Mouse (Mus musculus) forebrain, embryonic 13.5 days (tissue): ENCODE measurements around the gene Sox15. TPM values are rescaled to one million over a fixed set of nuclear protein-coding genes. Genes with fewer than 3 reads are reported as not detected.

Experiments used
- ATAC-seq: fragments of 200-750 bp; cut with Nextera tagmentation; 2 replicates; pipeline ENCODE4 v1.8.0; 2017
- H3K27ac ChIP-seq: fragments of 300-500 bp; sonication (generic); 2 replicates; pipeline ENCODE4 v1.5.1; 2015; ENCODE audit warnings: inconsistent platforms, mild to moderate bottlenecking, moderate library complexity
- H3K27me3 ChIP-seq: fragments of 300-500 bp; sonication (generic); 2 replicates; pipeline ENCODE4 v1.6.1; 2015; ENCODE audit warnings: mild to moderate bottlenecking, inconsistent platforms
- H3K36me3 ChIP-seq: fragments of 300-500 bp; sonication (generic); 2 replicates; pipeline ENCODE4 v1.6.1; 2015; ENCODE audit warnings: mild to moderate bottlenecking, inconsistent platforms; ENCODE audit not compliant: poor library complexity, severe bottlenecking
- H3K4me1 ChIP-seq: fragments of 300-500 bp; sonication (generic); 2 replicates; pipeline ENCODE4 v1.6.1; 2015; ENCODE audit warnings: inconsistent platforms
- H3K4me2 ChIP-seq: fragments of 300-500 bp; sonication (generic); 2 replicates; pipeline ENCODE4 v1.6.1; 2015; ENCODE audit warnings: inconsistent platforms, mild to moderate bottlenecking, moderate library complexity
- H3K4me3 ChIP-seq: fragments of 300-500 bp; sonication (generic); 2 replicates; pipeline ENCODE4 v1.5.1; 2015; ENCODE audit warnings: mild to moderate bottlenecking, inconsistent platforms
- H3K9ac ChIP-seq: fragments of 300-500 bp; sonication (generic); 2 replicates; pipeline ENCODE4 v1.6.1; 2015; ENCODE audit warnings: mild to moderate bottlenecking, inconsistent platforms
- H3K9me3 ChIP-seq: fragments of 300-500 bp; sonication (generic); replicated peaks from 2 replicates; pipeline ENCODE4 v1.6.1; 2016; ENCODE audit warnings: inconsistent platforms
- WGBS: fragments of 180-500 bp; shearing (Covaris S2); methylation state at CpG from one replicate; pipeline ENCODE4 v1.1.7; 2015; 5-methylcytosine and 5-hydroxymethylcytosine counted together
- polyA plus RNA-seq: library from polyadenylated mRNA; unstranded; fragments of >200 nt; fragmentation: Nextera tagmentation; extraction: Ambion mirVana; gene quantifications from 2 replicates; pipeline ENCODE4 v1.2.1, GENCODE M21; 2015

Sox15 gene
- polyA plus RNA-seq, 1 experiment from 2014 or later = not detected

- no peak overlapping the region for H3K27ac ChIP-seq
Observed at GRCm38 (mm10) chr11:69683576-69683975, 28.5 kb downstream of the Sox15 start.

GRCm38 (mm10) chr11:69684128-69684745 is 29.1 kb downstream of the Sox15 start:
- no peak overlapping the region for H3K4me2 ChIP-seq
- no peaks in the 10 kb centered on the region for H3K27me3 ChIP-seq
- no peak for ATAC-seq
- WGBS = 77% methylated on average over 12 of the region's 12 CpGs
- no peak overlapping the region for H3K4me3 ChIP-seq
- H3K27ac ChIP-seq = no peak overlapping the region
- peaks cover 12% of the 10 kb centered on the region for H3K36me3 ChIP-seq
- peaks cover 49% of the 10 kb centered on the region for H3K4me1 ChIP-seq
- no peaks in the 10 kb centered on the region for H3K9me3 ChIP-seq
- no peak overlapping the region for H3K9ac ChIP-seq

More at GRCm38 (mm10) chr11:69683576-69683975, 28.5 kb downstream of the Sox15 start:
- Histone ChIP-seq H3K4me1 (peaks cover 50% of the 10 kb centered on the region), H3K9me3 (no peaks in the 10 kb centered on the region), H3K9ac (no peak overlapping the region), H3K27me3 (no peaks in the 10 kb centered on the region), H3K4me2 (no peak overlapping the region), H3K4me3 (no peak overlapping the region), H3K36me3 (peaks cover 19% of the 10 kb centered on the region)
- no peak for ATAC-seq
- 85% methylated on average over 7 of the region's 7 CpGs for WGBS

- Histone ChIP-seq H3K36me3 (peaks cover 6% of the 10 kb centered on the region), H3K4me3 (no peak overlapping the region), H3K4me2 (no peak overlapping the region), H3K9me3 (no peaks in the 10 kb centered on the region), H3K9ac (no peak overlapping the region), H3K4me1 (peaks cover 44% of the 10 kb centered on the region), H3K27ac (0 out of 2 replicates have a peak overlapping the region, but pooled peaks have one; percentile 6), H3K27me3 (no peaks in the 10 kb centered on the region)
- WGBS = 81% methylated on average over 6 of the region's 6 CpGs
- no peak for ATAC-seq
Observed at GRCm38 (mm10) chr11:69684936-69685335, 29.8 kb downstream of the Sox15 start.

GRCm38 (mm10) chr11:69685526-69686148 is 30.5 kb downstream of the Sox15 start, which contains the start of gene Tnfsf13:
TSS of gene Tnfsf13 (minus strand) at chr11:69685784.
- H3K27ac ChIP-seq = peak within 1 kb of the TSS; percentile 6; the same call in 1 of the 2 replicates

DNA sequence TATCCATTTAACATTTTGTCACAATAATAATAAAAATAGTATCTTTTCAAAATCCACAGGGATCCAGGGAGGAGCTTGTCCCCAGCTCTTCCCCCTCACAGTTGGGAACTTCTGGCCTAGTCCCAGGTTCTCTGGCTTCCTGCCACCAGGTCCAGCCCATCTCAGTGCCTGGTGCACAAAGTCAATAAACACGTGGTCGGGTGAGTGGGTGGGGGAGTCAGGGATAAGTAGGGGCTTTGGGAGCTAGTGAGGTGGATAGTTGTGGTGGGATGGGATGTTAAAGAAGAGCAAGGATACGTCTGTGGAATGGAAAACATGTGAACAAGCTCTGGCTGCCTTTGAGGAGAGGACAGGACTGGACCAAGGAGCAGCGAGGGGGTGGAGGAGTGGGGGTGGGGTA is 31.3 kb downstream of the Sox15 start:
- no peak overlapping the region for H3K4me2 ChIP-seq
- H3K9ac ChIP-seq = no peak overlapping the region; the same call in 1 of the 2 replicates
- 19% methylated on average over 4 of the region's 4 CpGs for WGBS
- H3K4me1 ChIP-seq = peaks cover 30% of the 10 kb centered on the region
- no peak for ATAC-seq
- no peak overlapping the region; the same call in 1 of the 2 replicates for H3K27ac ChIP-seq
- H3K36me3 ChIP-seq = no peaks in the 10 kb centered on the region
- no peak overlapping the region for H3K4me3 ChIP-seq
- no peaks in the 10 kb centered on the region for H3K9me3 ChIP-seq
- H3K27me3 ChIP-seq = no peaks in the 10 kb centered on the region

More at GRCm38 (mm10) chr11:69685526-69686148, 30.5 kb downstream of the Sox15 start, which contains the start of gene Tnfsf13:
- no peaks in the 10 kb centered on the region for H3K27me3 ChIP-seq
- H3K4me3 ChIP-seq = no peak within 1 kb of the TSS
- no peak for ATAC-seq
- peaks cover 36% of the 10 kb centered on the region for H3K4me1 ChIP-seq
- H3K4me2 ChIP-seq = no peak within 1 kb of the TSS
- 51% methylated on average over 10 of the region's 10 CpGs for WGBS
- H3K36me3 ChIP-seq = no peaks in the 10 kb centered on the region
- no peak within 1 kb of the TSS; the same call in 1 of the 2 replicates for H3K9ac ChIP-seq
- no peaks in the 10 kb centered on the region for H3K9me3 ChIP-seq

- Histone ChIP-seq H3K9ac (peak overlapping the region; percentile 45; the same call in 1 of the 2 replicates), H3K36me3 (no peaks in the 10 kb centered on the region), H3K4me2 (no peak overlapping the region), H3K27ac (no peak overlapping the region), H3K9me3 (no peaks in the 10 kb centered on the region), H3K4me1 (peaks cover 29% of the 10 kb centered on the region), H3K27me3 (no peaks in the 10 kb centered on the region), H3K4me3 (no peak overlapping the region)
- 62% methylated on average over 5 of the region's 5 CpGs for WGBS
- ATAC-seq = no peak
Observed at GRCm38 (mm10) chr11:69687061-69687460, 31.9 kb downstream of the Sox15 start.

GRCm38 (mm10) chr11:69689891-69690290 is 34.8 kb downstream of the Sox15 start:
- 92% methylated on average over 1 of the region's 1 CpGs for WGBS
- no peaks in the 10 kb centered on the region for H3K9me3 ChIP-seq

DNA sequence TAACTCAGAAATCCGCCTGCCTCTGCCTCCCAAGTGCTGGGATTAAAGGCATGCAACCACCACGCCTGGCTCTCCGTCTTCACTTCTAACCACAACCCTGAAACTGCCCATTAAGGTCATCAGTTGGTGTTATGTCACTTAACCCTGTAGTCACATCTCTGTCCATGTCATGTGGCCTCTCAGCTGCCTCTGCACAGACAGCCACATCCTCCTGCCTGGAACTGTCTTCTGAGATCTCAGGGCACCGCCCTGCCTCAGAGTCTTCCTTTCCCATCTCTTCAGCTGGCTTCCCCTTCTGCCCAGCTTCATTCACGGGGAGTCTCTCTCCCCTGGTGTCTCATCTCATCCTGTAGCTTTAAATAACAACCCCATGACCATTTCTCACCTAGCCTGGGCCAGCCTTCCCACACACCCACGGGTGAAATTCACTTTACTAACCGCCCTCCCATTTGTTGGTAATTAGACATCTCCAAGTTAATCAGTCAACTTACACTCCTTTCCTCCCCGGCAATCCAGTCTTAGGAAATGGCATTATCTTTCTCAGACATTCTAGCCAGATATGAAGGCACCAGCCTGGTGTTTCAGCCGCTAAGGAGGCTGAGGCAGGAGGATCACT is 37.2 kb downstream of the Sox15 start:
- H3K4me3 ChIP-seq = no peak overlapping the region
- peaks cover 12% of the 10 kb centered on the region for H3K4me1 ChIP-seq
- WGBS = 85% methylated on average over 9 of the region's 9 CpGs
- no peak overlapping the region for H3K4me2 ChIP-seq
- ATAC-seq = no peak
- H3K27ac ChIP-seq = no peak overlapping the region
- no peaks in the 10 kb centered on the region for H3K36me3 ChIP-seq
- H3K9me3 ChIP-seq = no peaks in the 10 kb centered on the region
- 0 out of 2 replicates have a peak, but pooled peaks cover 7% of the 10 kb centered on the region for H3K27me3 ChIP-seq
- no peak overlapping the region for H3K9ac ChIP-seq

More at GRCm38 (mm10) chr11:69689891-69690290, 34.8 kb downstream of the Sox15 start:
- H3K4me2 ChIP-seq = no peak overlapping the region
- peaks cover 17% of the 10 kb centered on the region for H3K4me1 ChIP-seq
- no peak overlapping the region for H3K9ac ChIP-seq
- no peaks in the 10 kb centered on the region for H3K36me3 ChIP-seq
- no peak overlapping the region for H3K27ac ChIP-seq
- H3K4me3 ChIP-seq = no peak overlapping the region
- ATAC-seq = no peak
- H3K27me3 ChIP-seq = 0 out of 2 replicates have a peak, but pooled peaks cover 1% of the 10 kb centered on the region

GRCm38 (mm10) chr11:69692863-69693262 is 37.7 kb downstream of the Sox15 start:
- Histone ChIP-seq H3K27ac (no peak overlapping the region), H3K4me1 (peaks cover 12% of the 10 kb centered on the region), H3K27me3 (0 out of 2 replicates have a peak, but pooled peaks cover 7% of the 10 kb centered on the region), H3K9me3 (no peaks in the 10 kb centered on the region), H3K36me3 (no peaks in the 10 kb centered on the region), H3K9ac (no peak overlapping the region), H3K4me2 (no peak overlapping the region), H3K4me3 (no peak overlapping the region)
- WGBS = 90% methylated on average over 6 of the region's 6 CpGs
- no peak for ATAC-seq

DNA sequence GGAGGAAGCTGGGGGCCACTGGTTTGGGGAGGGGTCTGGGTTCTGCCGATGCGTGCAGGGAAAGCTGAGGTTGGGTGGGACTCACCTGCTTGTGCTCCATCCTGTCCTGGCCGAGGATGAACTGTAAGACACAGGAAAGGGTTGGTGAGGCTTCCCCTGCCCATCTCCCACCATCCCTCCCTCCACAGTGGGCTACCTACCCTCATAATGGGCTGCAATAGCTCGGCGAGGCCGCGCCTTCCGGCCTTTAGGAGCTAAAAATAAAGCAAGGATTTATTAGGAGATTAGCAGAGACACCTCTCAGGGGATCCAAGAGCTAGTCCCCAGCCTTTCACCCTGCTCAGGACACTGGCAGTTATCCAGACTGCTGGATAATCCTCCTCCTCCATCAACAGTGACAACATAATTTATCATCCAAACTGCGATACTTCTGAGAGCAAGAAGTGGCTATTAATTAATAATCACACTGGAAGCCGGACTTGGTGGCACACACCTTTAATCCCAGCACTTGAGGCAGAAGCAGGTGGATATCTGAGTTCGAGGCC is 38.4 kb downstream of the Sox15 start:
- no peak overlapping the region for H3K9ac ChIP-seq

DNA sequence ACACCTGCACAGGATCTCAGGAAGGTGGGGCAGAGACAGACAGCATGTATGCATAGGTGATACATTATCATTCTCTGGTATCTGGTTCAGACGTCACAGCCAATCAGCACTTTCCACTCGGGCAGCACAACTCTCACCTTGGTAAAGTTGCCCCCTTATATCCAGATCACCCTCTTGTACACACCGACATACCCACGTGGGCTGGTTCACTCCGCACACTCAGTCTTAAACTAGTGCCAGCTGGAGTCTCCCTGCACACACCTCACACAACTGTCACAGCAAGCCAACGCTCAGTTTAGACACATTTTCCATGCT is 39.9 kb downstream of the Sox15 start:
- no peak for ATAC-seq
- H3K4me3 ChIP-seq = peak overlapping the region; percentile 47; the same call in 1 of the 2 replicates
- 0 out of 2 replicates have a peak, but pooled peaks cover 7% of the 10 kb centered on the region for H3K27me3 ChIP-seq
- no peaks in the 10 kb centered on the region for H3K9me3 ChIP-seq
- peak overlapping the region; percentile 92 for H3K4me2 ChIP-seq
- H3K4me1 ChIP-seq = peaks cover 12% of the 10 kb centered on the region
- WGBS = 25% methylated on average over 6 of the region's 6 CpGs
- H3K27ac ChIP-seq = no peak overlapping the region
- H3K36me3 ChIP-seq = no peaks in the 10 kb centered on the region
- H3K9ac ChIP-seq = peak overlapping the region; percentile 78

More for the DNA sequence above, 38.4 kb downstream of the Sox15 start:
- Histone ChIP-seq H3K36me3 (no peaks in the 10 kb centered on the region), H3K27me3 (0 out of 2 replicates have a peak, but pooled peaks cover 7% of the 10 kb centered on the region), H3K27ac (no peak overlapping the region), H3K4me1 (peaks cover 12% of the 10 kb centered on the region), H3K4me2 (no peak overlapping the region), H3K9me3 (no peaks in the 10 kb centered on the region), H3K4me3 (no peak overlapping the region)
- WGBS = 55% methylated on average over 11 of the region's 11 CpGs
- ATAC-seq = no peak
